Mouse (Mus musculus) right cerebral cortex, postnatal 4 days (tissue): ENCODE data around the gene Fam76b.
A peak's percentile ranks its signal among the peaks of the same experiment; 100 is the strongest.

Experiments used
- DNase-seq: peaks from one replicate; pipeline ENCODE4 v3.0.0-alpha.2; 2022

The Fam76b gene

GRCm38 (mm10) chr9:13874359-13874758, 46.8 kb downstream of the Fam76b start:
- no peak for DNase-seq

- no peak for DNase-seq
Measured at GRCm38 (mm10) chr9:13875340-13875739, 47.8 kb downstream of the Fam76b start.

GRCm38 (mm10) chr9:13880761-13881160, 53.2 kb downstream of the Fam76b start:
- no peak for DNase-seq

DNA sequence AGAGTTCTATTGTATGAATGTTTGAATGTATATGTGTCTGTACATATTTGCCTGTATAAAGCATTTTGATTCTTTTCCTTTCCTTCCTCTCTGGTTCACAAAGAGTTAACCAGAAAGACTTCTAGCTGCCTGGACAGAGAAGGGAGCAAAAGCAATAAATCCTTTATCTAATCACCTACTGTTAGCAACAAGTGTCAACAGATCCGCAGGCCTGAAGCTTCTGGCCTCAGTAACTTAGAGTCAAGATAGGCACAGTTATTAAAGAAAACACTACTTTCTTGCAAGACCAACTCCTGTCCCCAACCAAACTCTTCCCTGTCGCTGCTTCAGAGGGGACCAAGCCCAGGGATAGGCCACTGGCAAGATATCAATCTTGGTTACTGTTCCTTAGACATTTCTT, 55.0 kb downstream of the Fam76b start:
- DNase-seq: no peak

DNA sequence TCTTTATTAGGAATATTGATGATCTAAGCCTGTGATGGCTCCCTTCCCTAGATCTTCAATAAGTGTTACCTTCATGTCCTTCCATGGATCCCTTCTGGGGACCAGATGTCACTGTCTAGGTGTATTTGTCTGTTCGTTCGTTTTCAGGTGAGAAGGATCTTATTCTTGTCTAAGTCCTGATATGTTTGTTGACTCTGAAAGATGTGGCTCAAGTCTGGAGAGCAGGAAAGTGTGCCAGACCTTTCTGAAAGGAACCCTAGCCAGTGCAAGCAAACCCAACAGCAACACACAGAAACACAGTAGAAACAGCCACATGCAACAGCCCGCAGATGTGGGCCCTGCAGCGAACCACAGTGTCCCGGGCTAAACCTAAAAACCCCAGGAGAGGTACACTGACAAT, 61.5 kb downstream of the Fam76b start:
- no peak for DNase-seq

DNA sequence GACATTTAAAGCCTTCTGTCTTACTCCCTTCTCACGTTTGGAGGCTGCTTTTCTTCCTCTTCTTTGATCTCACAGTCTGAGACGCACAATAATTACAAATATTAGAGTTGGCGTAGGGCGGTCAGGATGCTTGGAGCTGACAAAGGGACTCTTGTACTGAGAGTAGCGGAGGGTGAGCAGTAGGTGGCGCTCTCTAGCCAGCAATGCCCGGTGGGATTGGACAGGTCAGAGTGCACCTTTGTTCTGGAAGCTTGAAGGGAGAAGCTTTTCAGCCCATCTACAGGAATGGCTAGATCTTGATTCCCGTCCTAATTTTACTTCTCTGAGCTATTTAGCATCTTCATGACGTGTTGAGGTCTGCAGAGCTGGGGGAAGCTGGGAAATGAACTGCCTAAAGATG, 62.1 kb downstream of the Fam76b start:
- DNase-seq: peak; percentile 86

DNA sequence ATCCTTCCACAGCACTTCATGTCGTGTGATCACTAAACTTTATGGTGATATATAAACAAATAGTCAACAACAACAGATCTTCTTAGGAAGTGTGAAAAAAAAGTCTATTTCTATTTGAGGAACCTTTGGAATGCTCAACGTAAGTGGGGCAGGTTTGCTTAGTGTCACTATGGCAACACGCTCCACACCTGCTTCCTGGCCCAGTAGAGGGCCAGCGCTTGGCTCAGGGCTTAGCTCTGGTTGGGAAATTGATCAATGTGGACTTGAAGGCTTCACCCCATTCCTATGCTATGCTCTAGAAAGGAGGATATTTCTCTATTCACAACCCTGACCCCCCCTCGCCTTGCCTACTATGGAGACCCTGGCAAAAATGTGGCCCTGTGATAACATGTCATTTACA, 62.7 kb downstream of the Fam76b start:
- no peak for DNase-seq

GRCm38 (mm10) chr9:13891888-13892287, 64.4 kb downstream of the Fam76b start:
- peak; percentile 29 for DNase-seq

DNA sequence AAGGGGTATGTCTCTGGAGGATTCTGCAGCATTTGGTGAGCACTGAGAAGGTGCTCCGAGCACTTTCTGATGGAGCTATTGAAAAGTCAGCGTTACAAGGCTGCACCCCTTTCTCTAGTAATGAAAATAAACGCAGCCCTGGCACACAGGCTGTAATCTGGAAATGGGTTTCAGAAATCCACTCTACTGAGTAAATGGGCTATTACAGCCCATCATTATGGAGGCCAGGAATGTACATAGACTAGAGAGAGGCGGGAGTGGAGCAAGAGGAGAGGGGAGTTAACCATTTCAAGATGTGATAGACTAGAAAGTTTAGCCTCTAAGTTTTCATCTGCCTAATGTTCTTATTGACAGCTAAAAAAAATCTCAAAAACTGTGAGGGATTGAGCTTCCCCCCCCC, 65.5 kb downstream of the Fam76b start:
- no peak for DNase-seq

GRCm38 (mm10) chr9:13894491-13894890, 67.0 kb downstream of the Fam76b start:
- no peak for DNase-seq

DNA sequence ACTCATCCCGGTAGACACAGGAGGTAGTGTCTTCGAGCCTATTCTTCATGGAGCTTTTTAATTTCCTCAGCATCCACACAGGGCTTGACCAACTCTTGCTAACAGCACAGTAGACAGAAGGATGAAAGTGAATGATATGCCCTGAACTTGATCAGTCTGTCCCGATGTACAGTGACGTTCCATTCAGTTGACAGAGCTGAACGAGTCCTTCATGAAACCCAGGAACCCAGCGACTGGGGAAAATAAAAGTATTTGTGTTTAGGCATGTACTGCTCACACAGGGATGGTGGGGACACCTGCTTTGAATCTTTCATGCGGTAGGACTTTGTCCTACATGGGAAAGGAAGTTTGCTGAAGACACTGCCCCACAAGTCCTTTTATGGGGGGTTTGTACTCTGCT, 67.4 kb downstream of the Fam76b start:
- no peak for DNase-seq

- DNase-seq: no peak
Measured at GRCm38 (mm10) chr9:13896055-13896454, 68.5 kb downstream of the Fam76b start.

DNA sequence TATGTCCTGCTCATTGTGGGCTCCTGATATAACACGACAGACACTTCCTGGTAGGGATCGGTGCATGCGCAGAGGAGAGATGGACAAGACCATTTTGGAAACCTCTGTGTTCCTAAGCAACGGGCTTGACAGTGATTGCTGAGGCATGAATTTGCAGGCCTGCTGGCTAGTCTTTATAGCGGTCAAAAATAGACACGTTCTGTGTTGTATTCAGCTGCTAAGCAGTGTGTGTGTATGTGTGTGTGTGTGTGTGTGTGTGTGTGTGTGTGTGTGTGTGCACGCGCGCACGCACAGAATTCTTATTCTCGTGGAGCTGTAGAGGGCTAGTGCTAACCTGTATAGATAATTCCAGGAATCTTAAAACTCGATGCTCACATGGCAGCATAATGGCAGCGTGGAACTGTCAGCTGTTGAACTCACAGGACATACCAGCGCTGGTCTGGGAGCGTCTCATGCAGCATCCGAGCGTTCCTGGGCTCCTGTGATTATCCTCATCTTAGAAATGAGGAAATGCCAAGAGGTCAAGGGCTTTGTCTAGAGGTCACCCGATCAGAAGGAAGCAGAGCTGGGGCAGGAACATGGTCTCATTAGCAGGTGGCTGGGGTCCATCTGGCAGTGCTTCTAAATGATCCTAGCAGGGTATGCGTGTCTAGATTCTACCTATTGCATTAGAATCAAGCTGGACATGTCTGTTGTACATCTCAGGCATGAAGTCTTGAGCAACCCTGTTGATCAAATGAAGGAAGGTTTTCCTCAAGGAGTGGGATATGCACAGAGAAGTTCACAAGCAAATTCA, 71.2 kb downstream of the Fam76b start:
- DNase-seq: peak; percentile 56

GRCm38 (mm10) chr9:13902030-13902429, 74.5 kb downstream of the Fam76b start:
- DNase-seq: no peak

DNA sequence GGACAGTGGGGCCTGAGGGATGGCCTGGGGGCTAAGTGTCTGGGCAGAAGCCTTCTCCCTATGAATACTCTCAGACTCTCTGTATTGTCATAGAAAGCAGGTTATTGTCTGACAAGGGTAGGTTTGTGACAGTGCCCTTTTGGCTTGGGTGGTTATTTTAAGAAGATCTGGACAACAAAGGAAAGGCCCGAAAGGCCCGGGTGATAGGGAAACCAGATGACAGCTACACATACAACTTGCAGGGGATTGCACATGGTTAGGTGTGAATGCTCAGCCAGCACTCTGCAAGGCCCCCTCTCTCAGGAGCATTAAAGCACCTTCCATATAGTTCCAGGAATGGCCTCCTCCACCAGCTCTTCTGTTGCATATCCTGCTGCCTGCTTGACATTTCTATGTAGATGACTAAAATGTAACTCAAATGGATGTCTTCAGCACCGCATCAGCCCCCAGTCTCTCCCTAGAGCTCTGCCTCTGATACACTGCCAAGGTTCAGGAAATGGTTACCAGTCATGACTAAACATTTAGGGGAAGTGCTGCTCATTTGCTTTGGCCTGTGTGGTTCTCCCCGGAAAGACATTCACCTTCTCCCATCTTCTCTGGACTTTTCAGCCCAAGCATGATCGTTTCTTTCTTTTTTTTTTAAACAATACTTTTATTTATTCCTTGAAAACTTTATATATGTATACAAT, 76.7 kb downstream of the Fam76b start:
- DNase-seq: no peak
